Mouse (Mus musculus) heart, embryonic 14.5 days (tissue): ENCODE results near the gene Gpbp1. TPM values are rescaled to one million over a fixed set of nuclear protein-coding genes. Genes with fewer than 3 reads are reported as not detected.

Source experiments
- ATAC-seq: fragments of 200-750 bp; cut with Nextera tagmentation; 2 replicates; pipeline ENCODE4 v1.8.0; 2017; ENCODE audit warnings: low read depth, moderate TSS enrichment; ENCODE audit not compliant: insufficient number of reproducible peaks, insufficient read depth, low FRiP score
- H3K27ac ChIP-seq, 2 experiments: fragments of 200-500 bp in 1 of 2; fragments of 300-500 bp in 1 of 2; sonication (generic) in 1 of 2; replicated peaks in 1 of 2; 2 replicates each; pipeline ENCODE4 v1.5.1; 2012 to 2014; ENCODE audit warnings: low read depth in 2 of 2, low read length in 2 of 2, control low read depth in 1 of 2, mild to moderate bottlenecking in 1 of 2, mixed read lengths in 1 of 2; ENCODE audit not compliant: control insufficient read depth in 1 of 2, insufficient read depth in 1 of 2
- H3K27me3 ChIP-seq: fragments of 300-500 bp; sonication (generic); 2 replicates; pipeline ENCODE4 v1.6.1; 2014; ENCODE audit warnings: mild to moderate bottlenecking, low read length, control low read depth; ENCODE audit not compliant: control insufficient read depth, insufficient read depth
- H3K36me3 ChIP-seq: fragments of 300-500 bp; sonication (generic); 2 replicates; pipeline ENCODE4 v1.6.1; 2014; ENCODE audit warnings: mild to moderate bottlenecking, control low read depth, low read length, mixed read lengths; ENCODE audit not compliant: control insufficient read depth, insufficient read depth
- H3K4me1 ChIP-seq, 2 experiments: fragments of 200-500 bp in 1 of 2; fragments of 300-500 bp in 1 of 2; sonication (generic) in 1 of 2; 2 replicates each; pipeline ENCODE4 v1.6.1; 2012 to 2014; ENCODE audit warnings: low read length in 2 of 2, control low read depth in 1 of 2, mixed read lengths in 1 of 2; ENCODE audit not compliant: control insufficient read depth in 2 of 2, insufficient read depth in 2 of 2
- H3K4me2 ChIP-seq: fragments of 300-500 bp; sonication (generic); 2 replicates; pipeline ENCODE4 v1.6.1; 2014; ENCODE audit warnings: mild to moderate bottlenecking, low read length
- H3K4me3 ChIP-seq, 2 experiments: fragments of 200-500 bp in 1 of 2; fragments of 300-500 bp in 1 of 2; sonication (generic) in 1 of 2; 2 replicates each; pipeline ENCODE4 v1.5.1; 2012 to 2014; ENCODE audit warnings: low read length in 2 of 2, mild to moderate bottlenecking in 2 of 2, control low read depth in 1 of 2, low read depth in 1 of 2, moderate library complexity in 1 of 2; ENCODE audit not compliant: control insufficient read depth in 1 of 2, insufficient read depth in 1 of 2
- H3K9ac ChIP-seq: fragments of 300-500 bp; sonication (generic); 2 replicates; pipeline ENCODE4 v1.6.1; 2014; ENCODE audit warnings: mild to moderate bottlenecking, low read length
- H3K9me3 ChIP-seq: fragments of 300-500 bp; sonication (generic); 2 replicates; pipeline ENCODE4 v1.6.1; 2016; ENCODE audit warnings: low read length, control low read depth; ENCODE audit not compliant: control insufficient read depth
- WGBS: fragments of 180-500 bp; shearing (Covaris S2); extraction: QIAGEN DNeasy Blood & Tissue Kit; methylation state at CpG from one replicate; pipeline ENCODE4 v1.1.7; 2014; 5-methylcytosine and 5-hydroxymethylcytosine counted together
- polyA plus RNA-seq: library from polyadenylated mRNA; unstranded; fragments of >200 nt; fragmentation: Nextera tagmentation; extraction: Ambion mirVana; gene quantifications from 2 replicates; pipeline ENCODE4 v1.2.1, GENCODE M21; 2014

The Gpbp1 gene
- polyA plus RNA-seq, 1 experiment from 2014 or later: 59.3 TPM

DNA sequence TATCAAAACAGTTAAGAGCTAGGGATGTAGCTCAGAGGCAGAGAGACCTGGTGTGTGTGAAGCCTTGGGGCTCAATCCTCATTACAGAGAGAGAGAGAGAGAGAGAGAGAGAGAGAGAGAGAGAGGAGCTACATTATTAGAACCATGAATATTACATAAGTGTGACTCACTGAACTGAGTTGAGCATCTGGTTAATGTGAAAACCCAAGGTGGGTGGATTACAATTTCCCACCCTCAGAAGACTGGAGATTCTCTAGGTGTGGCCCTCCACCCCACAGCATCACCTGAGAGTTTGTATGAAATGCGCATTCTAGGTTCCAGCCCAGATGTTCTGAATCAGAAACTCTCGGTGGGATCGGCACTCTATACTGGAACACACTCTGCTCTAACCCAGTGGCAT is 84.0 kb downstream of the Gpbp1 start:
- H3K9ac ChIP-seq: no peak overlapping the region
- no peaks in the 10 kb centered on the region for H3K27me3 ChIP-seq
- H3K4me1 ChIP-seq: no peaks in the 10 kb centered on the region; a peak in 1 of 4 replicates
- H3K36me3 ChIP-seq: no peaks in the 10 kb centered on the region
- H3K9me3 ChIP-seq: no peaks in the 10 kb centered on the region
- ATAC-seq: no peak
- H3K4me3 ChIP-seq: no peak overlapping the region
- no peak overlapping the region for H3K27ac ChIP-seq
- WGBS: 92% methylated on average over 3 of the region's 3 CpGs
- H3K4me2 ChIP-seq: no peak overlapping the region

DNA sequence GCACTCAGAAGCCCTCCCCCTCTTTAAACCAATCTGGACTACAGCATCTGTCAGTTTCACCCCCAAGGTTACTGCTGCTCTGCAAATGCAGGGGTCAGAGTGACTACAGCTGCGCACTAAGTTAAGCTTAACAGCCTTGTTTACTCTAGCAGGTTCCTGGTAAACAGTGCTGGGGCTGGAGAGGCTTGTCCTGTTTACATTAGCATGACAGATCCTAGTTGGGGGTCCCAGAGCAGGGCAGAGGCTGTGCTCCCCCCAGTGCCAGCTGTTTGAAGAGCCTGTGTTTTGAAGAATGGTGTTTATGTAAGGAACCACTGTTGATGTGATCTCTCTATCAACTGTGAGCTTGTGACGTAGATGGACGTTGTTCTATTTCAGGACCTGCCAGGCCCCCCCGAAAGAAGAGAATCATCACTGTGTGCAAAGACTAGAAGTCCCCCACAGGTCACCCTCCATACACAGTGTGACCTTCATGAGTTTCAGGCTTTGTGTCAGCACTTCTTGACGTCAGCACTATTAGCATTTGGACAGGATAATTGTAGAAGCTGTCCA is 92.2 kb downstream of the Gpbp1 start:
- 3% methylated on average over 5 of the region's 5 CpGs for WGBS
- no peak for ATAC-seq
- no peaks in the 10 kb centered on the region for H3K9me3 ChIP-seq
- H3K4me3 ChIP-seq: no peak overlapping the region
- no peak overlapping the region for H3K4me2 ChIP-seq
- H3K36me3 ChIP-seq: no peaks in the 10 kb centered on the region
- peaks cover 4 to 9% of the 10 kb centered on the region in 2 experiments; a peak in 2 of 4 replicates for H3K4me1 ChIP-seq
- no peak overlapping the region for H3K9ac ChIP-seq
- H3K27me3 ChIP-seq: no peaks in the 10 kb centered on the region
- H3K27ac ChIP-seq: no peak overlapping the region

DNA sequence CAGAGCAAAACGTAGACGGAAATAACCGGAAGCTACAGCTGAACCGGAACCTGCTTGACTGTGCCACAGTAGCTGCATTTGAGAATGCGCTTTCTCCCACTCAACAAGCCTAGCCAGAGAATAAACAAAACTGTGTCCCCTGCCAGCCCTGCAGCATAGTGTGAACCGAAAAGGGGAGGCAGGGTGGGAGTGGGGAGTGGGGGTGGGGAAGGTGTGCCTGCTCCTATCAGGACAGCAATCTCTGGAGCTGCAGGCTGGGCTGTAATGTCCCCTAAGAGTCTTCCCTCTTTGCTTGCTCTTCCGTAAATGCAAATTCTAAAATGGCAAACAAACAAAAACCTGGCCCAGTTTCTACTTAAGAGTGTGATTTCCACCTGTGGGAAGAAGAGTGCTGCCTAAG is 92.8 kb downstream of the Gpbp1 start:
- H3K36me3 ChIP-seq: no peaks in the 10 kb centered on the region
- H3K4me3 ChIP-seq: no peak overlapping the region
- no peak for ATAC-seq
- no peak overlapping the region for H3K4me2 ChIP-seq
- H3K9ac ChIP-seq: no peak overlapping the region
- H3K27ac ChIP-seq: no peak overlapping the region
- peaks cover 4 to 9% of the 10 kb centered on the region in 2 experiments; a peak in 2 of 4 replicates for H3K4me1 ChIP-seq
- H3K27me3 ChIP-seq: no peaks in the 10 kb centered on the region
- H3K9me3 ChIP-seq: no peaks in the 10 kb centered on the region
- WGBS: 44% methylated on average over 7 of the region's 7 CpGs

DNA sequence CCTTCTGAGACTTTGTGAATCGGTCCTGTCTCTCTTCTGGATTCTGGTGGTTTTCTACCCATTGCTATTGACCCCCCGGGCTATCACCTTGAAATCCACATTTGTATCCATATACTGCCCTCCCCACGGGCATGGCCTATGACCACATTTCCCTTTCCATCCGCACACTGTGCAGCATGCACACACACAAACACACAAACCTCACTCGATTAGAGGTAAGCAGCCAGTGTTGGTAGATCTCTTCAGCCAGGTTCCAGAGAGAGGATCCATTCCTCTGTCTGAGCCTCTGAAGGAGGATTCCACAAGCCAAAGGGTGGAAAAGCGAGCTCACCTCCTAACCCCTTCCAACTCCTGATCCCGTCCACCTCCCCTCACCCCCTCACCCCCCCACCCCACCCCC is 94.4 kb downstream of the Gpbp1 start:
- Histone ChIP-seq H3K4me1 (peaks cover 4 to 9% of the 10 kb centered on the region in 2 experiments; a peak in 3 of 4 replicates), H3K27ac (no peak overlapping the region), H3K27me3 (no peaks in the 10 kb centered on the region), H3K9me3 (no peaks in the 10 kb centered on the region), H3K4me3 (no peak overlapping the region), H3K4me2 (no peak overlapping the region), H3K9ac (no peak overlapping the region), H3K36me3 (no peaks in the 10 kb centered on the region)
- 88% methylated on average over 7 of the region's 7 CpGs for WGBS
- no peak for ATAC-seq

DNA sequence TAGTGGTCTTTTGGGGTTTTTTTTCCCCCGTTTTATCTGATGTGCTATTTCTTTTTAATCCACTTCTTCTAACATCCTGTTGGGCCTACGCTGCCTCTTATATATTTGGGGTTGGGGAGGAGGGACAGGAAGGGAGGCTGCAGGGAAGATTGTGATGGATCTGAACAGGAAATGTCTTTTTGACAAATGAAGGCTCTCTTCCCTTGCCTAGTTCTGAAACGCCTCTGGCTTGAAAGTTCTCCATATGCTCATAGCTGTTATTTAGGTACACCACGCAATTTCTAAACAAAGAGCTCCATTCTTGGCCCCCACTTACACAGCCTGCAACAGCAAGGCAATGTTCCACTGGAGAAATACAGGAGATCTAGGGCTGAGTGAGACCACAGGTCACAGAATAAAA is 95.0 kb downstream of the Gpbp1 start:
- H3K27ac ChIP-seq: no peak overlapping the region
- WGBS: 74% methylated on average over 4 of the region's 4 CpGs

DNA sequence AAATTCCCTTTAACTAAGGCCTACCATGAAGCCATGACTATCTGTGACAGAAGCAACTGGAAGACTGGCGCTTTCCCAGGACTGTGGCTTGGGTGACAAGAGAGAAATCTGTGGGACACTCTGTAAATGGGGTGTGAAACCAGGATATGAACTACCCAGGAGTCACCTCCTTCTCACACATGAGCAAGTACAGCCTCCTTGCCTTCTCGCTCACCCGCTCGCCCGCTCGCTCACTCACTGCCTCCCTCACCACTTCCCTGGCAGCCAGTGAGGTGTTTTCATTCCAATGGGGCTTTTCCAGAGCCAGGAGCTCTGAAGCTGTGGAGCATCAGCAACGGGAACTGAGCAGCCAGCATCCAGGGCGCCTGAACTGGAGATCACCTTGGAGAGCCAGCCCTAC is 95.6 kb downstream of the Gpbp1 start:
- no peaks in the 10 kb centered on the region for H3K36me3 ChIP-seq
- no peaks in the 10 kb centered on the region for H3K9me3 ChIP-seq
- H3K9ac ChIP-seq: no peak overlapping the region
- no peak overlapping the region for H3K27ac ChIP-seq
- no peaks in the 10 kb centered on the region for H3K27me3 ChIP-seq
- no peak for ATAC-seq
- H3K4me3 ChIP-seq: no peak overlapping the region
- no peak overlapping the region for H3K4me2 ChIP-seq
- WGBS: 72% methylated on average over 8 of the region's 8 CpGs
- H3K4me1 ChIP-seq: peaks cover 4 to 9% of the 10 kb centered on the region in 2 experiments; a peak in 3 of 4 replicates

More for the DNA sequence above, 95.0 kb downstream of the Gpbp1 start:
- Histone ChIP-seq H3K4me3 (no peak overlapping the region), H3K4me1 (peaks cover 4 to 9% of the 10 kb centered on the region in 2 experiments; a peak in 3 of 4 replicates), H3K9me3 (no peaks in the 10 kb centered on the region), H3K4me2 (no peak overlapping the region), H3K36me3 (no peaks in the 10 kb centered on the region), H3K27me3 (no peaks in the 10 kb centered on the region), H3K9ac (no peak overlapping the region)
- ATAC-seq: no peak

DNA sequence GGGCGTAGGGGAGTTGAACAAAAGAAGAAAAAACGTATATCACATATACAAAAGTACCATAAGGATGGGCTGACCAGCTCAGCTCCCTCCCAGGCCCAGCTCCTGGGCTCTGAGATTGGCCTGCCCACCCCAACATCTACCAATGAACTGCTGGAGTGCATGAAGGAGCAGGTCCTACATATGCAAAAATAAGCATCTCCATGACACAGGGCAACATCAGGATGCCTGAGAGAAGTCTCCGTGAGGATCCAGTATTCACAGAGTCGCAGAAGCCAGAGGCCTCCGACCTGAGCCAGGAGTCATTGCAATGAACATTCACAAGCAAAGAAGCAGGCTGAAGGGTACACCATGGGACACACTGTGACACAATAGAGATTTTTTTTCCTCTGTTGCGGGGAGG is 96.5 kb downstream of the Gpbp1 start:
- no peak for ATAC-seq
- 79% methylated on average over 6 of the region's 6 CpGs for WGBS
- Histone ChIP-seq H3K4me3 (no peak overlapping the region), H3K4me1 (peaks cover 4 to 9% of the 10 kb centered on the region in 2 experiments; a peak in 3 of 4 replicates), H3K27ac (no peak overlapping the region), H3K36me3 (no peaks in the 10 kb centered on the region), H3K9ac (no peak overlapping the region), H3K27me3 (no peaks in the 10 kb centered on the region), H3K9me3 (no peaks in the 10 kb centered on the region), H3K4me2 (no peak overlapping the region)

DNA sequence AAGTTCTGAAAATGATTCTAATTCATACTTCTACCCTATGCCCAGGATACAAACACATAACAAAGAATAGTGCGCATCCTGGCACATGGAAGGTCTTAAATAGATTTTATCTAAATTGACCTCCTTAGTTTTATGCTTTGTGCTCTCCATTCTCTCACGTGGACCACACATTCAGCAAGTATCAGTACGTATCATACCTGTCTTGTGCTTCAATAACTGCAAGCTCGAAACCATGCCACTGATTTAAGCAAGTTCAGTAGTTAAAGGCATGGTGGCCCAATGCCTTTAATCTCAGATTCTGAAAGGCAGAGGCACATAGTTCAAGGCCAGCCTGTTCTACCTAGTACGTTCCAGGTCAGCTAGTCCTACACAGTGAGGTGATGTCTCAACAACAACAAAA is 98.5 kb downstream of the Gpbp1 start:
- Histone ChIP-seq H3K9me3 (no peaks in the 10 kb centered on the region), H3K4me3 (no peak overlapping the region)
- whole genome bisulfite sequencing: 82% methylated on average over 5 of the region's 5 CpGs

More for the DNA sequence above, 98.5 kb downstream of the Gpbp1 start:
- Histone ChIP-seq H3K4me2 (no peak overlapping the region), H3K4me1 (no peaks in the 10 kb centered on the region; a peak in 1 of 4 replicates), H3K27me3 (no peaks in the 10 kb centered on the region), H3K36me3 (no peaks in the 10 kb centered on the region), H3K9ac (no peak overlapping the region), H3K27ac (no peak overlapping the region)
- ATAC-seq: no peak
